Mouse (Mus musculus) MEL-GATA-1-ER (cell line): Measurements from ENCODE around the gene Adgrl1.
"Not testable (repeated sequence)": the region's sequence is repeated elsewhere in the genome, so short reads cannot be mapped to it uniquely, and the experiment has no call there.

Source experiments
- DNase-seq: peaks from one replicate; pipeline ENCODE4 v3.0.0-alpha.2; 2012; ENCODE audit warnings: low read depth; ENCODE audit errors: extremely low read depth

Adgrl1 gene

DNA sequence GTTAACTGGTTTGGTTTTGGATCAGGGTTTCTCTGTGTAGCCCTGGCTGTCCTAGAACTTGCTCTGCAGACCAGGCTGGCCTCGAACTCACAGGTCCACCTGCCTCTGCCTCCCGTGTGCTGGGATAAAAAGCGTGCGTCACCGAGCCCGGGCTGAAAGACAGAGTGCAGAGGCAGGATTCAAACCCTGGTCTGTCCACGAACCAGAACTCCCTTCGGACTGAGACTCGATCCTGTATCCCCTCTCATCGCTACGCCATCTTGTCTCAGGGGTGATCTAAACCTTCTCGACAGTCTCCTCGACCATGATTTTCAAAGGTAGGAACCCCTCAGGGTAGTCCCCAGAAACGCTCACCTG lies 54.8 kb downstream of the Adgrl1 start:
- no peak for DNase-seq

GRCm38 (mm10) chr8:83955106-83955957 lies 55.4 kb downstream of the Adgrl1 start, which contains the start of the genes Gm10644 and Asf1b:
Gene Gm10644 (minus strand): TSS chr8:83955205.
Gene Asf1b (plus strand): TSS chr8:83955507.
- DNase-seq, result peak; percentile 99

DNA sequence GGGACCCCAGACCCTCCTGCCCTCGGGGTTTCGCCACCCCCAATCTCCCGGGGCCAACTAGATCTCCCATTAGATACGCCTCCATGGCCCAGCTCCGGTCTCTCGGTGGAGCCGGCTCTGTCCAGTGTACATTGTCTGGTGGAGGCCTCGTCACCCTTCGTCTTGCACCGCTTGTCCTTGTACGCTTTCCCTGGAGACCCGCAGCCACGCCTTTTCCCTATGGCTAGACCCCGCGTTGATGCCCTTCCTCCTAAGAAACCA lies 56.0 kb downstream of the Adgrl1 start:
- DNase-seq, result no peak

DNA sequence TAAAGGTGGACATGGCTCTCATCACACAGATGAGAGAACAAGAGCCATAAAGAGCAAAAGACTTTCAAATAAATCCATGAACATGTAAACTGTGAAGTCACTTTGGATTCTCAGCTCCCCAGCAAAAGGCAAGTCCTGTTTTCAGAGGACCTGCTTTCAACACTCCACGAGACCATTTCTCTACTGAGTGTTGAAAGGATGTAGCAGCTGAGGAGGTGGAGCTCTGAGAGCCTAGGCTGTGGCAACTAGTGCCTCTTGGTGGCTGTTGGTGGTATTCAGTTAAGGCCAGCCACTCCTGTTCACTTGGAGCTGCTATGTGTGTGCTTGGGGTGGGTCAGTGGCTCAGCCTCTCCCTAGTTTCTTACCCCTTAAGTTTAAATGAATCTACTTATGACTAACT lies 56.9 kb downstream of the Adgrl1 start:
- peak; percentile 65 for DNase-seq

- DNase-seq, result no peak
These were observed 64.3 kb downstream of the Adgrl1 start for GRCm38 (mm10) chr8:83964015-83964765.

GRCm38 (mm10) chr8:83967701-83968100 lies 67.8 kb downstream of the Adgrl1 start:
- DNase-seq, result no peak

DNA sequence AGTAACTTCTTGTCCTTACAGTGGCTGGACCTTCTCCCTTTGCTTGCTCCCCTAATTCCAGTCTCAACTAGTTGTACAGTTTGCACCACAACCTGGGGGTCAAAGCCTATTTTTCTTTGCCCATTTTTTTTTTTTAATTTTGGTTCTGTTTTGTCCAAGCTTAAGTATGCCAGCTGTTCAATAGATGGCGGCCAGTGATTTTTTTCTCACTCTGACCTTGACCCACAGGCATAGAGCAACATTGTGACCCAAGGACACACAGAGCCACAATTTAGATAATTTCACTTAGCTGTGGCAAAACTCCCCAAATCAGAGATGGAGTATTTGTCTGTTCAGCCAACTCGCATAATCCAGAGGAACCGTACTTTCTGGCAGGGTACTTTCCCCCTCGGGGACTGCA lies 71.2 kb downstream of the Adgrl1 start:
- no peak for DNase-seq

GRCm38 (mm10) chr8:83971661-83972060 lies 71.8 kb downstream of the Adgrl1 start:
- DNase-seq, result no peak

- peak; percentile 95 for DNase-seq
These were observed 72.5 kb downstream of the Adgrl1 start, which contains the start of gene Prkaca for GRCm38 (mm10) chr8:83972150-83973120. Gene Prkaca (plus strand): TSS chr8:83972993.

DNA sequence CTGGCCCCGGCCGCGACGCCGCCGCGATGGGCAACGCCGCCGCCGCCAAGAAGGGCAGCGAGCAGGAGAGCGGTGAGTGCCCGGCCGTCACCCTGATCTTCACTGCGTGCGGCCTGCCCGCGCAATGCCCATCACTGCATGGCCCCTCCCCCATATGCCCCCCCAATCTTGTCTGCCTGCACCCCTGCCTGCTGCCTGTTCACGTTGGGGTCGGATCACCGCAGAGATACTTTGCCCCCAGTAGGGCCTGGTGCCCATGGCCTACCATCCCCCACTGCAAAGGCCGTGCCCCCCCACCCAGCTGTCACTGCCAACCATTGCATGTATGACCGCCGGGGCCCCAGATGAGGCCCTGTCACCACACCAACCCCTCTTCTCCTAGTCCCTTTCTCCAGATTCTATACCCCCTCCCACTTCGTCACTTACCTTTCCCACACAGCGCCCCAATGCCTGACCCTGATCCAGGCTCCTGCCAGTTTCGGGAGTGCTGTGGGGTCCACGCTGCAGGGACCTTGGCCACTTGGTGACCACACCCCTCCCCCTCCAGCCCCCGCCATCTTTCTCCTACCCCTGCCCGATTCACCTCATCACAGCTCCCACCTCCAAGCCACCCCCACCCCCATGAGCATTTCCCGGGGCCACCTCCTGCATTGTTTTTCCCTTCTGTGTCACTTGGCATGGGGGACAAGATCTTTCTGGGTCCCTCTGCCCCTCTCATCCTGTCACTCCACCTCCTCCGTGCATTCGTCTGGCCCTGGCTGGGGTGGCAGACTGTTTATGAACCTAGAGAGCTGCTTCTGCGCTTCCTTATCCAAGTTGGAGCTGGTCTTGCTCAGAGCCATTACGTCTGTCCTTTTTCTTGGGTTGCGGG lies 73.5 kb downstream of the Adgrl1 start:
- no peak for DNase-seq

DNA sequence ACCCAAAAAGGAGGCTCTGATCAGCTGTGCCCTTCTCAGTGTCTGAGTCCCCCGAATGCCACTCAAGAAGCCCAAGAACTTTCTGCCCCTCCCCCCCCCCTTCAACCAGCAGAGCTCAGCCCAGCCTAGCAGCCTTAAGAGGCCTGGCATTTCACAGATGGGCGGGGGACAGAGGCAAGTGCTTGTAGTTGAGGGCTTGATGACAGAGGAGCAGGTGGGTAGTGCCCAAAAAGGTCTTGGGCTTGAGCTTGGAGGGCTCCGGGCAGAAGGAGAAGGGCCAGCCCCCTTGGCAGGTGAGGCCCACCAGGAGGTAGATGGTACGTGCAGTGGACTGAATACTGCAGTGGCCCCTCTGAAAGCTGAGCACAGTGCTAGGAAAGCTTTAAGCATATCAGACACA lies 74.6 kb downstream of the Adgrl1 start:
- DNase-seq, result no peak

DNA sequence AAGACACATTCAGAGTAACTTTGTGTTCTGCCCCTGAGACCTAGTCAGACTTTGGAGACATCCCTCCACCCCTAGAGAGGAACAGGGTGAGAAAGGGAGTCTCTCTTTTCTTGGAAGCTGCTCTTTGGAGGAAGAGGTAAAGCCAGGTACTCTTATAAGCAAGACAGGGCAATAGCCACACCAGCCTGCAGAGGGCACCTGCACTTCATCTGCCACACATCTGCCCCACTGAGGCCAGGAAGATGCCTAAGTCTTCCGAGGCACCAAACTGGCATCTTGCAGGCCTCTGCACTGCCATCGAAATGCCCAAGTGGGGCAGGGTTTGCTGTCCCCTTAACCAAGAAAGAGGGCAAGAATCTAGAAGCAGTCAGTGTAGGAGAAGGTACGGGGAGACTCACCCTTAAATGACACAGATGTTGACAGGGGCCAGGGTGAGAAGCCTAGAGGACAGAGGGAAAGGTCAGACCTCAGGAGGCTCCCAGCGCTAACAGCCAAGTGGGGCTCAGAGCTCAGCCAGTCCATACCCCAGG lies 76.3 kb downstream of the Adgrl1 start:
- DNase-seq, result no peak

GRCm38 (mm10) chr8:83976779-83977350 lies 77.0 kb downstream of the Adgrl1 start:
- no peak for DNase-seq

- DNase-seq, result no peak
These were observed 77.7 kb downstream of the Adgrl1 start for GRCm38 (mm10) chr8:83977646-83978045.

- DNase-seq, result no peak
These were observed 78.3 kb downstream of the Adgrl1 start for GRCm38 (mm10) chr8:83978200-83978599.

GRCm38 (mm10) chr8:83980250-83980649 lies 80.3 kb downstream of the Adgrl1 start:
- DNase-seq, result no peak

GRCm38 (mm10) chr8:83980845-83981244 lies 80.9 kb downstream of the Adgrl1 start:
- DNase-seq, result no peak

GRCm38 (mm10) chr8:83981533-83981932 lies 81.6 kb downstream of the Adgrl1 start:
- DNase-seq, result no peak

DNA sequence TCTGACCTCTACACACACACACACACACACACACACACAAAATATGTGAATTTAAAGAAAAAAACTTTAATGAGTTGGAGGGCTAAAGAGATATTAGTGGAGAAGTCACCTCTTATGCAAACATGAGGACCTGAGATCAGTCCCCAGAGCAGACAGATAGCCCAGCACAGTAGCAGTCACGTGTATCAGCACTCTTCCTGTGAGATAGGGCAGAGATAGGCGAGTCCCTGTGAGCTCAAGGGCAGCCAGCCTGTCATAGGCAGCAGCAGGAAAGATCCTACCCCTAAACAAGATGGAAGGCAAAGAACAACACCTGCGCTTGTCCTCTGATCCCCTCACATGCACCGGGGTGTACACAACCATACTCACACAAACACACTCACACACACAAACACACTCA lies 82.5 kb downstream of the Adgrl1 start:
- DNase-seq, result no peak

DNA sequence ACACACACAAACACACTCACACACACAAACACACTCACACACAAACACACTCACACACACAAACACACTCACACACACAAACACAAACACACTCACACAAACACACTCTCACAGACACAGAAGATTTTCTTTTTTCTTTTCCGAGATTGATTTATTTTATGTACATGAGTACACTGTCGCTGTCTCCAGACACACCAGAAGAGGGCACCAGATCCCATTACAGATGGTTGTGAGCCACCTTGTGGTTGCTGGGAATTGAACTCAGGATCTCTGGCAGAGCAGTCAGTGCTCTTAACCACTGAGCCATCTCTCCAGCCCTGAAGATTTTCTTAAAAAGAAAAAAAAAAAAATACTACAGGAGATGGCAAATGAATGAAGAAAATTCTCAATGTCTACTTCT lies 83.3 kb downstream of the Adgrl1 start:
- not testable (repeated sequence) for DNase-seq
